Mouse (Mus musculus): ENCODE data around the gene Plch2. TPM values are rescaled to one million over a fixed set of nuclear protein-coding genes. Genes with fewer than 3 reads are reported as not detected.

Plch2 gene
- polyA plus RNA-seq, 1 experiment, result 149 TPM

GRCm38 (mm10) chr4:155006296-155006695 lies 50.3 kb downstream of the Plch2 start:
- Histone ChIP-seq H3K4me3 (replicated peaks; ENCODE audit: insufficient read depth, low read depth, low read length) (no peak overlapping the region), H3K27ac (ENCODE audit: insufficient read depth, low read length) (no peak overlapping the region), H3K27me3 (ENCODE audit: control insufficient read depth, insufficient read depth, low read length) (no peaks in the 10 kb centered on the region), H3K4me1 (ENCODE audit: control insufficient read depth, insufficient read depth, low read length) (peaks cover 68% of the 10 kb centered on the region)
- TF ChIP-seq CTCF (IDR thresholded peaks at IDR 0.05; ENCODE audit: borderline replicate concordance, insufficient read depth, low read depth, low read length) (no peak), POLR2A (IDR thresholded peaks at IDR 0.05; ENCODE audit: borderline replicate concordance, insufficient read depth, low read length) (no peak)
- WGBS, result 52% methylated on average over 10 of the region's 10 CpGs
- no peak for DNase-seq

- no peak for DNase-seq
- Histone ChIP-seq H3K27me3 (ENCODE audit: control insufficient read depth, insufficient read depth, low read length) (no peaks in the 10 kb centered on the region), H3K27ac (ENCODE audit: insufficient read depth, low read length) (no peak overlapping the region), H3K4me1 (ENCODE audit: control insufficient read depth, insufficient read depth, low read length) (peaks cover 60% of the 10 kb centered on the region), H3K4me3 (replicated peaks; ENCODE audit: insufficient read depth, low read depth, low read length) (no peak overlapping the region)
- TF ChIP-seq POLR2A (IDR thresholded peaks at IDR 0.05; ENCODE audit: borderline replicate concordance, insufficient read depth, low read length) (no peak), CTCF (IDR thresholded peaks at IDR 0.05; ENCODE audit: borderline replicate concordance, insufficient read depth, low read depth, low read length) (no peak)
- WGBS, result 90% methylated on average over 3 of the region's 3 CpGs
Observed at GRCm38 (mm10) chr4:155005278-155005677, 51.3 kb downstream of the Plch2 start.

GRCm38 (mm10) chr4:154999379-154999778 lies 57.2 kb downstream of the Plch2 start:
- no peak for TF ChIP-seq CTCF (IDR thresholded peaks at IDR 0.05; ENCODE audit: borderline replicate concordance, insufficient read depth, low read depth, low read length)
- TF ChIP-seq POLR2A (IDR thresholded peaks at IDR 0.05; ENCODE audit: borderline replicate concordance, insufficient read depth, low read length), result no peak
- DNase-seq, result no peak
- no peaks in the 10 kb centered on the region for H3K27me3 ChIP-seq (ENCODE audit: control insufficient read depth, insufficient read depth, low read length)
- H3K27ac ChIP-seq (ENCODE audit: insufficient read depth, low read length), result no peak overlapping the region
- WGBS, result 85% methylated on average over 5 of the region's 5 CpGs
- peaks cover 41% of the 10 kb centered on the region for H3K4me1 ChIP-seq (ENCODE audit: control insufficient read depth, insufficient read depth, low read length)
- H3K4me3 ChIP-seq (replicated peaks; ENCODE audit: insufficient read depth, low read depth, low read length), result no peak overlapping the region

GRCm38 (mm10) chr4:154996572-154997154 lies 59.9 kb downstream of the Plch2 start:
- DNase-seq, result peak in 1 of 2 experiments; percentile 42
- 11% methylated on average over 8 of the region's 8 CpGs for WGBS

GRCm38 (mm10) chr4:154994876-154995275 lies 61.7 kb downstream of the Plch2 start:
- Histone ChIP-seq H3K27ac (ENCODE audit: insufficient read depth, low read length) (0 out of 2 replicates have a peak overlapping the region, but pooled peaks have one; percentile 7), H3K4me1 (ENCODE audit: control insufficient read depth, insufficient read depth, low read length) (peaks cover 34% of the 10 kb centered on the region), H3K4me3 (replicated peaks; ENCODE audit: insufficient read depth, low read depth, low read length) (no peak overlapping the region), H3K27me3 (ENCODE audit: control insufficient read depth, insufficient read depth, low read length) (no peaks in the 10 kb centered on the region)
- DNase-seq, result no peak
- WGBS, result 12% methylated on average over 4 of the region's 4 CpGs
- no peak for TF ChIP-seq CTCF (IDR thresholded peaks at IDR 0.05; ENCODE audit: borderline replicate concordance, insufficient read depth, low read depth, low read length)
- no peak for TF ChIP-seq POLR2A (IDR thresholded peaks at IDR 0.05; ENCODE audit: borderline replicate concordance, insufficient read depth, low read length)

More at GRCm38 (mm10) chr4:154996572-154997154, 59.9 kb downstream of the Plch2 start:
- no peak overlapping the region for H3K27ac ChIP-seq (ENCODE audit: insufficient read depth, low read length)
- no peaks in the 10 kb centered on the region for H3K27me3 ChIP-seq (ENCODE audit: control insufficient read depth, insufficient read depth, low read length)
- peaks cover 37% of the 10 kb centered on the region for H3K4me1 ChIP-seq (ENCODE audit: control insufficient read depth, insufficient read depth, low read length)
- no peak overlapping the region for H3K4me3 ChIP-seq (replicated peaks; ENCODE audit: insufficient read depth, low read depth, low read length)
- TF ChIP-seq POLR2A (IDR thresholded peaks at IDR 0.05; ENCODE audit: borderline replicate concordance, insufficient read depth, low read length) (no peak), CTCF (IDR thresholded peaks at IDR 0.05; ENCODE audit: borderline replicate concordance, insufficient read depth, low read depth, low read length) (peak; percentile 38; the same call in 1 of the 2 replicates)

GRCm38 (mm10) chr4:154986750-154987149 lies 69.8 kb downstream of the Plch2 start:
- no peak for DNase-seq
- WGBS, result 43% methylated on average over 15 of the region's 15 CpGs
- H3K4me1 ChIP-seq (ENCODE audit: control insufficient read depth, insufficient read depth, low read length), result peaks cover 19% of the 10 kb centered on the region
- H3K27ac ChIP-seq (ENCODE audit: insufficient read depth, low read length), result no peak overlapping the region
- no peak overlapping the region for H3K4me3 ChIP-seq (replicated peaks; ENCODE audit: insufficient read depth, low read depth, low read length)
- no peaks in the 10 kb centered on the region for H3K27me3 ChIP-seq (ENCODE audit: control insufficient read depth, insufficient read depth, low read length)
- TF ChIP-seq POLR2A (IDR thresholded peaks at IDR 0.05; ENCODE audit: borderline replicate concordance, insufficient read depth, low read length) (no peak), CTCF (IDR thresholded peaks at IDR 0.05; ENCODE audit: borderline replicate concordance, insufficient read depth, low read depth, low read length) (no peak)

GRCm38 (mm10) chr4:154986096-154986495 lies 70.5 kb downstream of the Plch2 start:
- peak; percentile 53; the same call in 1 of the 2 replicates for TF ChIP-seq CTCF (IDR thresholded peaks at IDR 0.05; ENCODE audit: borderline replicate concordance, insufficient read depth, low read depth, low read length)
- TF ChIP-seq POLR2A (IDR thresholded peaks at IDR 0.05; ENCODE audit: borderline replicate concordance, insufficient read depth, low read length), result no peak
- no peak overlapping the region for H3K27ac ChIP-seq (ENCODE audit: insufficient read depth, low read length)
- peak; percentile 66 to 74 for DNase-seq
- H3K4me3 ChIP-seq (replicated peaks; ENCODE audit: insufficient read depth, low read depth, low read length), result no peak overlapping the region
- peaks cover 24% of the 10 kb centered on the region for H3K4me1 ChIP-seq (ENCODE audit: control insufficient read depth, insufficient read depth, low read length)
- 23% methylated on average over 17 of the region's 17 CpGs for WGBS
- H3K27me3 ChIP-seq (ENCODE audit: control insufficient read depth, insufficient read depth, low read length), result no peaks in the 10 kb centered on the region

- Histone ChIP-seq H3K27me3 (ENCODE audit: control insufficient read depth, insufficient read depth, low read length) (no peaks in the 10 kb centered on the region), H3K4me3 (replicated peaks; ENCODE audit: insufficient read depth, low read depth, low read length) (no peak overlapping the region), H3K4me1 (ENCODE audit: control insufficient read depth, insufficient read depth, low read length) (peaks cover 24% of the 10 kb centered on the region), H3K27ac (ENCODE audit: insufficient read depth, low read length) (no peak overlapping the region)
- no peak for TF ChIP-seq CTCF (IDR thresholded peaks at IDR 0.05; ENCODE audit: borderline replicate concordance, insufficient read depth, low read depth, low read length)
- TF ChIP-seq POLR2A (IDR thresholded peaks at IDR 0.05; ENCODE audit: borderline replicate concordance, insufficient read depth, low read length), result no peak
- DNase-seq, result no peak
- WGBS, result 80% methylated on average over 5 of the region's 5 CpGs
Observed at GRCm38 (mm10) chr4:154985151-154985777, 71.3 kb downstream of the Plch2 start.
